Mouse (Mus musculus): ENCODE measurements around the gene Pitpnc1. TPM values are rescaled to one million over a fixed set of nuclear protein-coding genes. Genes with fewer than 3 reads are reported as not detected.

The Pitpnc1 gene
- polyA plus RNA-seq, 1 experiment from 2014 or later = 7.3 TPM

DNA sequence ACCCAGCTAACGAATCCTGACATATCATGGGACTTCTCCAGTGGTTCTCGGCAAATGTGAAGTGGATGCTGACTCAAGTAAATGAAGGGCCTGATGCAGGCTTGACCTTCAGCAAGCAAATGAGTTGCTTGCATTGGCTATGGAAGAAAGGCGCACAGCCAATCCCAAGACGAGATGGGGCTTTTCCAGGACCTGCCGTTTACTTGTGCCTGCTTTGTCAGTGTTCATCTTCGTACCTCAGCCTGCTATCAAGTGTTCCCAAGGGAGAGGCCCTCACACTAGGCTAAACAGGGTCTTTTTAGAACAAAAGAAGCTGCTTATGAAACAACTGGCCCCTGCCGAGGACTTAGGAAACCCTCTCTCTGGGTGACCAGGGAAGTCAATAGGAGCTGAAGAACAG is 120.7 kb downstream of the Pitpnc1 start:
- DNase-seq (ENCODE audit: low read depth, low spot score) (no peak), ATAC-seq (no peak)
- TF ChIP-seq CTCF (IDR thresholded peaks at IDR 0.05) = no peak
- no peaks in the 10 kb centered on the region for H3K27me3 ChIP-seq
- in situ Hi-C loops (cut with MboI; ENCODE audit: low pct_unique_long_range_greater_than_20kb) = no loop called here
- CTCF ChIA-PET = no interaction called here
- POLR2A ChIA-PET = no interaction called here

DNA sequence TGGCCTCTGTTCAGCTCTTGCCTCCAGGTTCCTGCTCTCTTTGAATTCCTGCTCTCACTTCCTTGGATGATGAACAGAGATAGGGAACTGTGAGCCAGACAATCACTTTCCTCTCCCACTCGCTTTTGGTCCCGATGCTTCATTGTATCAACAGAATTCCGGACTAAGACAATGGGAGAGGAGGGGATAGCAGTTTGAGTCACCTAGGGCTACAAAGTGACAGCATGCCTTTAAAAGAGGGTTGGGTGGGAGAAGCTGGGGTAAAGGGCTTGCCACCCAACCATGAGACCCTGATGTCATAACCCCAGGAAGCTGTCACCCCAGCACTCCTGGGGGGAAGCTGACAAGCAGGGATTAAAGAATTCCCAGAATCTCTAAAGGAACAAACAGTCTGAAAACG is 127.5 kb downstream of the Pitpnc1 start:
- ChIA-PET CTCF (no interaction called here), POLR2A (no interaction called here)
- ATAC-seq (no peak), DNase-seq (ENCODE audit: low read depth, low spot score) (no peak)
- in situ Hi-C loops (cut with MboI; ENCODE audit: low pct_unique_long_range_greater_than_20kb) = no loop called here
- no peak for TF ChIP-seq CTCF (IDR thresholded peaks at IDR 0.05)
- H3K27me3 ChIP-seq = no peaks in the 10 kb centered on the region

DNA sequence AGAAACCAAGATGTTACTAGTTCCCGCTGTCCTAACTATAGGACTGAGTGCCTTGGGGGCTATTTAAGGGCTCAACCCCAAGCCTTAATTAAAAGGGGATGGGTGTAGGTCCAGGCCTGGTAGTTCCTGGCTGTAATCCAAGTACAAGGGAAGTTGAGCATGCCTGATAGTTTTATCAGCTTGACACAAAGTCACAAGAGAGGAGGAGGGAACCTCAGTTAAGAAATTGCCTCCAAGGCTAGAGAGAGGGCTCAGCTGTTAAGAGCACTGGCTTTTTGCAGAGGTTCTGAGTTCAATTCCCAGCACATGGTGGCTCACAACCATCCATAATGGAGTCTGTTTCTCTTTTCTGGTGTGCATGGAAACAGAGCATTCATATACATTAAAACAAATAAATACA is 128.1 kb downstream of the Pitpnc1 start:
- H3K27me3 ChIP-seq = no peaks in the 10 kb centered on the region
- CTCF ChIA-PET = no interaction called here
- DNase-seq (ENCODE audit: low read depth, low spot score) = no peak
- in situ Hi-C loops (cut with MboI; ENCODE audit: low pct_unique_long_range_greater_than_20kb) = no loop called here
- ATAC-seq = no peak
- TF ChIP-seq CTCF (IDR thresholded peaks at IDR 0.05) = no peak
- POLR2A ChIA-PET = no interaction called here

DNA sequence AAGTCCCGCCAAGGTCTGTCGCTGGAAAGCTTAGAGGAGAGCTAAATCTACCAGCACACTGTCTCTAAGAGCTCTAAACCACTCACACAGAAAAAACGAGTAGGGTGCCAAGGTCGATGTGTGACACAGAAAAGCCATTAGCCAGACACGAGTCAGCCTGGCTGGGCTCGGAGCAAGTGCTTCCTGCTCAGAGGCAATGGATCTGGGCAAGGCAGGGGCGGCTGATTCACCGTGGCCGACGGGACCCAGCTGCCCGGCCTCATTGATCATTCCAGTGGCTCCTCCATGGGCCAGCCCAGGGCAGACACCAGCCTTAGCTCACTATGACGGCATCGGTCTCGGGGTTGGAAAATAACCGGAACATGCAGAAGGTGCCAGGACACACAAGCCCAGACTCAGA is 129.2 kb downstream of the Pitpnc1 start:
- CTCF ChIA-PET = no interaction called here
- POLR2A ChIA-PET = no interaction called here
- in situ Hi-C loops (cut with MboI; ENCODE audit: low pct_unique_long_range_greater_than_20kb) = no loop called here
- no peak for TF ChIP-seq CTCF (IDR thresholded peaks at IDR 0.05)
- no peaks in the 10 kb centered on the region for H3K27me3 ChIP-seq
- peak; percentile 12 for DNase-seq (ENCODE audit: low read depth, low spot score)
- ATAC-seq = peak; percentile 35

DNA sequence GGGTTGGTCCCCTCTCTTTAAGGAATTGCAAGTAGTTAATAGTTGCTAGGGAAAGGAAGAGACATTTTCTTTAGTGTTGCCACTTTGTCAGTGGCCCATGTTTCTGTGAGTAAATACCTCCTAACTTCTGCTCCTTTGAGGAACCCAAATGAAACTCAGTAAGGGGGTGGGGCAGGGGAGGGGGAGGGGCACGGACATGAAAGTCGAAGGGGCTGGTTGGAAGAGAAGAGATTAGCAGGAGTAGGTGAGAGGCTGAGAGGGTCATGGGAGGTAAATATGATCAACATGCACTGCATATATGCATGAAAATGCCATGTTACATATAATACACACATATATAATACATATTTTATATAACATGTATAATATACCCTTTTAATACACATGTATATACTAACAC is 129.7 kb downstream of the Pitpnc1 start:
- no peak for ATAC-seq
- in situ Hi-C loops (cut with MboI; ENCODE audit: low pct_unique_long_range_greater_than_20kb) = no loop called here
- ChIA-PET CTCF (no interaction called here), POLR2A (interaction anchor here (0.5 kb wide), 1 partner anchor 22 kb away, joined by 3 read pairs; no protein-coding TSS in a partner anchor)
- TF ChIP-seq CTCF (IDR thresholded peaks at IDR 0.05) = no peak
- DNase-seq (ENCODE audit: low read depth, low spot score) = no peak
- no peaks in the 10 kb centered on the region for H3K27me3 ChIP-seq

DNA sequence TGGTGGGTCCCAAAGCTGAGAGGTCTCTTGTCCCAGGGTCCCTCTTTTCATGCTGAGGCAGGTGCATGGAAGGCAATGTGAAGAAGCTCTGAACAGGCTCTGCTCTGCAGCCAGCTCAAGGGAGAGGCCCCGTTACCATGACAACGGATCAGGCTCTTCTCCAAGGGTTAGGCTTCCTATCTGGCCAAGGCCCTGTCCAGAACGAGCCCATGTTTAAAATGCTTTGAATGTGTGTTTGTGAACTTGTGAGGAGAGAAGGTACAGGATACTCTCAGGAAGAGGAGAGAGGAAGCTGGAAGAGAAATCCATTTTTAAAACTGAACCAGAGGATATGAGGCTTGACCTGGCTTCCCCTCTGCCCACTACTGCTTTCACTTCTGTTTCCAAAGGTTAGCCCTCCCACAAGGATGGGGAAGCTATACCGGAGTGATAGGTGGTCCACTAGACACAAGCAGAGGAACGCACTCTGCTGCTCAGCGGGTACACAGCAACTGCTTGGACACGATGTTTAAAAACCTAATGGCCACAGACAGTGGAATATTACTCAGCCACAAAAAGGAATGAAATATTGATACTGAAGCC is 131.2 kb downstream of the Pitpnc1 start:
- no peak for TF ChIP-seq CTCF (IDR thresholded peaks at IDR 0.05)
- H3K27me3 ChIP-seq = no peaks in the 10 kb centered on the region
- no peak for ATAC-seq
- in situ Hi-C loops (cut with MboI; ENCODE audit: low pct_unique_long_range_greater_than_20kb) = no loop called here
- ChIA-PET CTCF (no interaction called here), POLR2A (interaction anchor here (0.6 kb wide), 1 partner anchor 77 kb away, joined by 4 read pairs; no protein-coding TSS in a partner anchor)
- no peak for DNase-seq (ENCODE audit: low read depth, low spot score)

DNA sequence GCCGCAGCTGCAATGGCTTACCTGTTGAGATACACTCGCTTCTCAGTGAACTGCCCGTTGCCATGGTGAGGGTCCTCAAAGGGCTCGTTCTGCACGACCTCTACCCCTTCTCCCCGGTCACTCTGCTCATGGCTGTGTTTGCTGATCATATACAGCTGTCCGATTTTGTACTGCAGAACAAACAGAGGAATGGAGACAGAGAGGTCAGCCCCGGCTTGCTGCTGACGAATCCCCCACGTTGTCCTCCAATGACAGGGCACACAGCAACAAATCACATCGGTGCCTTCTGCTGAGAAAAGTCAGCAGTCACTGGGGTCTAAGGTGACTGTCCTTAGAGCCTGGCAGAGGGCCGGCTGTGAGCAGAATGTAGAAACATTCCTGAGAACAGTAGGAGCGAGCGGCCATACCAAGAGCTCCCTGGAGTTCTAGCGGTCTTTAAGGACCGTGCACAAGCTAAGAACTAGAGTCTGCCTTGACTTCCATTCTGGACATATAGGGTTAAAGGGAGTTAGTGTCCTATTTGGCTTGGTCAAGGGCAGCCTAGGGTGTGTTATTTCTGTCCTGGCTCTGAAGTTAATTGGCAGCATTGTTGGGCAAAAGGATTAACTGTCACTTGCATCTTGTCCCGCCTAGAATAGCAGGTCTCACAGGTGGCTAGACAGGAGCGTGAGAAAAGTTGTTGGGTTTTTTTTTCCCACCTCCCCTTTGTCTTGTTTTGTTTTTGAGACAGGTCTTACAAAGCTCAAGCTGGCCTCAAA is 132.9 kb downstream of the Pitpnc1 start:
- no peaks in the 10 kb centered on the region for H3K27me3 ChIP-seq
- in situ Hi-C loops (cut with MboI; ENCODE audit: low pct_unique_long_range_greater_than_20kb) = no loop called here
- no peak for TF ChIP-seq CTCF (IDR thresholded peaks at IDR 0.05)
- ATAC-seq = no peak
- ChIA-PET POLR2A (no interaction called here), CTCF (no interaction called here)
- DNase-seq (ENCODE audit: low read depth, low spot score) = no peak

DNA sequence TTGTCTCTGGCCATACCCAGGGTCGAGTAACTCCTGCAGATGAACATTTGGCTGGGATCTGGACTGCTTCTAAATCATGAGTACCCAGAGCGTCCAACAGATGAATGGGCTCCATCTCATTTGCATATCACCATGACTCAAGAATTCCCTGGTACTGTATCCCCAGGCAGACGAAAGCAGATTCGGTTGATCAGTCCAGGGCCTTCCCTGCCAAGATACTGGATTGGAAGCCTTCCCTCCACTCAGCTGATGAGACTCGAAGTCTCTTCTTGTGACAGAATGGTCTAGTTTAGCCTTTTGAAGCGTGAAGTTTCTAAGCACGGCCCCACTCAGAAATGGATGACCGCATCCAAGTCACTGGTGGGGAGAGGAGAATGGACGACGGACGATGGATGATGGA is 134.7 kb downstream of the Pitpnc1 start:
- ChIA-PET POLR2A (no interaction called here), CTCF (interaction anchor here (1.7 kb wide), 1 partner anchor 12 kb away, joined by 4 read pairs; no protein-coding TSS in a partner anchor)
- no peaks in the 10 kb centered on the region for H3K27me3 ChIP-seq
- DNase-seq (ENCODE audit: low read depth, low spot score) = peak; percentile 66
- in situ Hi-C loops (cut with MboI; ENCODE audit: low pct_unique_long_range_greater_than_20kb) = no loop called here
- no peak for TF ChIP-seq CTCF (IDR thresholded peaks at IDR 0.05)
- peak; percentile 87 for ATAC-seq

DNA sequence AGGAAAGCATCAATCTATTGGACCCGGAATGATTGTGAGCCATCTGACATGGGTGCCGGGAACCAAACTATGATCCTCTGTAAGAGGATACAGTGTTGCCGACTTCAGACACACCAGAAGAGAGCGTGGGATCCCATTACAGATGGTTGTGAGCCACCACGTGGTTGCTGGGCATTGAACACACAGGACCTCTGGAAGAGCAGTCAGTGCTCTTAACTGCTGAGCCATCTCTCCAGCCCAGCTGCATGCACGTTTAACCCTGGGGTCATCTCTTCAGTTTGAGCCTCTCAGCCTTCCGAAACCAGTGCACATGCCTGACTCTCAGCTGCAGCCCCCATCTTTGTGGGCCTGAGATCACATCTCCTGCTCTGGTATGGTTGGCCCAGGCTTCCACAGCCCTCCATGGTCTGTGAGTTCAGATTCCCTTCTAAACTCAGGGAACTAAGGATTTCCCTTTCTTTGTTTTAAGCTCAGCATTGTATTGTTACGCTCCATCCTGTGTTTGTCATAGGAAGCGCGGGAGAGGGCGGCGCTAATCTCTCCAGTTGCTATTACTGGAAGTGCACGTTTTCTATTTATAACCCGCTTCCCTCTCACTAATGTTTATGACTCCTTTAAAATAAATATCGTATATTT is 135.5 kb downstream of the Pitpnc1 start:
- POLR2A ChIA-PET = no interaction called here
- DNase-seq (ENCODE audit: low read depth, low spot score) (no peak), ATAC-seq (no peak)
- no peaks in the 10 kb centered on the region for H3K27me3 ChIP-seq
- CTCF ChIA-PET = interaction anchor here (1.7 kb wide), 1 partner anchor 11 kb away, joined by 4 read pairs; no protein-coding TSS in a partner anchor
- in situ Hi-C loops (cut with MboI; ENCODE audit: low pct_unique_long_range_greater_than_20kb) = no loop called here
- no peak for TF ChIP-seq CTCF (IDR thresholded peaks at IDR 0.05)

DNA sequence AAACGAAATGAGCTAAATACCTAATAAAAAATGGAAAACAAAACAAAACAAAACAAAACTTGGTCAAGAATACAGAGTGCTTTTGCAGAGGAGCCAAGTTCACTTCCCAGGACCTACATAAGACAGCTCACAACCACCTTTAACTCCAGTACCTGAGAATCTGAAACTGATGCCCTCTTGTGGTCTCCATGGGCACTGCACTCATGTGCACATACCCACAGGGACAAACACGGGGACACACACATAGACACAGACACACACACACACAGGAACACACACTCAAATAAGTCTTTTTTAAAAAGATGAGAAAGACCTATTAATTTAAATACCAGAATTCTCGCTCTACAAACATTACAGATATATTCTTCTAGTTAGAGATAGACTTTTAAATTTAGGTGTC is 137.6 kb downstream of the Pitpnc1 start:
- DNase-seq (ENCODE audit: low read depth, low spot score) (no peak), ATAC-seq (no peak)
- TF ChIP-seq CTCF (IDR thresholded peaks at IDR 0.05) = no peak
- CTCF ChIA-PET = interaction anchor here (1.3 to 1.6 kb wide), 4 partner anchors 10 to 39 kb away, joined by 3 to 4 read pairs (median 3); no protein-coding TSS in a partner anchor
- in situ Hi-C loops (cut with MboI; ENCODE audit: low pct_unique_long_range_greater_than_20kb) = no loop called here
- POLR2A ChIA-PET = no interaction called here
- H3K27me3 ChIP-seq = no peaks in the 10 kb centered on the region

DNA sequence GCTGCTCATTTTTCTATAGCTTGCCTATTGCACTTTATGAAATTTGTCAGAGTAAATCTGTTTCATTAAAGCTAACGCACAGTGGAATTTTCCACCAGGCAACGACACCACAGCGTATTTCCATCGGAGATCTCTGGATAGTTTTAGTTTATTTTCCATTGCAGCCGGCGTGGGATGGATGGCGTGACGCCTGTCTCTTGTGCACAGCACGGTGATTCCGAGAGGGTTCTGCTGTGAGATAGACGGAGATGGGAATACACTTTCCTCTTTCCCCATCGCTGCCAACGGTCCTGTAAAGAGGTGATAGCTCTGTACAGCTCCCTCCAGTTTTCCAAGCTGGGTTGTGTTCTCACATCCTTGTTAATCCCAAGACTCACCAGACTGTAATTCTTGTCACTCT is 138.2 kb downstream of the Pitpnc1 start:
- ATAC-seq (no peak), DNase-seq (ENCODE audit: low read depth, low spot score) (no peak)
- H3K27me3 ChIP-seq = no peaks in the 10 kb centered on the region
- in situ Hi-C loops (cut with MboI; ENCODE audit: low pct_unique_long_range_greater_than_20kb) = no loop called here
- POLR2A ChIA-PET = no interaction called here
- no peak for TF ChIP-seq CTCF (IDR thresholded peaks at IDR 0.05)
- CTCF ChIA-PET = interaction anchor here (1.3 to 1.6 kb wide), 3 partner anchors 10 to 39 kb away, joined by 3 to 4 read pairs (median 3); no protein-coding TSS in a partner anchor

Measured in Patski (cell line).